Mouse (Mus musculus): ENCODE data around the gene Sez6l. TPM values are rescaled to one million over a fixed set of nuclear protein-coding genes. Genes with fewer than 3 reads are reported as not detected.

The Sez6l gene
- not detected for total RNA-seq (2023)

DNA sequence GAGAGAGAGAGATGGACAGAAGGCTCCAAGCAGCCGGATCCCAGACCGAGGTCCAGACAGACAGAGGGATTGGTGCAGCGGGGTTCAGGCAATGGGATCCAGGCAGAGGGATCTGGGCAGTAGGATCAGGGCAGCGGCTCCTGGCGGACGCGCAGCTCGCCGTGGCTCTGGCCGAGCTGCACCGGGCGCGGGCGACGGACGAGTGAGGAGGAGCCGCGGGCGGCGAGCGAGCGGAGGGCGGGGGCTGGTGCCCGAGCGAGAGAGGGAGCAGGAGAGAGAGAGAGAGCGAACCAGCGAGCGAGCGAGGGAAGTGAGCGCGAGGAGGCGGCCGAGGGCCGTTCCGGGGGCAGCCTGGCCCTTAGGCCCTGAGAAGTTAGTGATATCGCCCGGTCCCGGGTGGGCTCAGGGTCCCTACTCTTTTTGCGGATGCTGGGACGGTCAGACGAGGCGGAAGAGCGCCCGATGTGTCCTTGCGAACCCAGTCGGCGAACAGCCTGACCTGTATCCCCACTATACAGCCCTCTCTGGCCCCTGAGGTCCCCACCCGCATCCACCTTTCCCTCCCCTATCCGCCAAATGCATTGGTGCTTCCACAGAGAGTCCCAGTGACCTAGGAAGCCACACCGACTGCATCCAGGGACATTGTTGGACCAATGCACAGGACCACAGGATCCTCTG, at the start of gene Sez6l:
Sez6l (minus strand) TSS at position 193 of the 678 bp plus-strand sequence.

DNA sequence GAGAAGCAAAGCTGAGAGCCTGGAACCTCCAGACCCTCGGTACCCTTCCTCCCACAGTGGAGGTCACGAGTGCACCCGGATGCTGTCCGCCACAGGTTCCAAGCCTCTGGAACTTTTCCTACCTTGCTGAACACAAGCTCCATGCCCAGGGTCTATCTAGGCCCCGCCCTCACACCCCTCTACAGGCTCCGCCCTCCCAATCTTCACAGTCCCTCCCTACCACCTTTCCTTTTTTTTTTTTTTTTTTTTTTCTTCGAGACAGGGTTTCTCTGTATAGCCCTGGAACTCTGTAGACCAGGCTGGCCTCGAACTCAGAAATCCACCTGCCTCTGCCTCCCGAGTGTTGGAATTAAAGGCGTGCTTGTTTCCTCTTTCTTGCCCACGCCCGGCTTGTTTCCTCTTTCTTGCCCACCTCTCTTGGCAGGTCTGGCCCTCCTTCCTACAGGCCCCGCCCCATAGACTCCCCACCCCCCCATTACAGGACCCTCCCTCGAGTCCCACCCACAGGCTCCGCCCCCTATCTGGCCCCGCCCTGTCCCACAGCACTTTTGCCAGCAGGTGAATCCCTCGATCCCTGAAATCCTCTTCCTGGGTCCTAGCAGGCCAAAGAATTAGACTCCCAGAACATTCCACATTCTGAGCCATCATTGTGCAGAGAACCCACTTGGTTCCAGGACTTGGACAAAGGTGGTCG, 128.1 kb downstream of the Sez6l start, which contains the start of gene Gm6588:
Gm6588 (plus strand) TSS at position 680 of the 694 bp plus-strand sequence.

DNA sequence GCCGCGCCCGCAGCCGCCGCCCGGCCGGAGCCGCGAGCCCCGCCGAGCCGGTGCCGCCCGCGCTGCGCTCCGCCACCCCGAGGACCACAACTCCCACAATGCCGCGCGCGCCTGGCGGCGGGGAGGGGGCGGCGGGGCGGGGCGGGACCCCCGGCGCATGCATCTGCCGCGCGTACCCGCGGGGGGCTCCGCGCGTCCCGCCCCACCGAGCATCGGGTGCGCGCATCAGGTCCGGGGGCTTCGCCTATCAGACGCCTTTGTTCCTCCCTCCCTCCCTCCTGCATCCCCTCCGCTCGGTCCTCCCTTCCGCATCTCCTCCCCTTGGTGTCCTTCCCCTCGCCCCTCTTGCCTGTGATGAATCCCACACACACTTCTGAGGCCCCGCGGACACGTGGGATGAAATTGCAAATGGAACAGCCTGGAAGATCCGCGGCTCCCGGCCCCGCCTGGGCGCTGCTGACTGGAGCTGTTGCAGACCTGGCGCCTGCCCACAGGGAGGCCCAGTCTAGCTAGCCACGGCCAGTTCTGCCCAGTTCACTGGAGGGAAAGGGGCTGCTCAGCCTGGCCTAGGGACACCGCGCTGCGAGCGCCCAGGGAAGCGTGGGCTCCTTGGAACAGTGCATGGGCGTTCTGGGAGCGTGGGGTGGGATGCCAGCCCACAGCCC, 182.1 kb downstream of the Sez6l start, which contains the start of gene Asphd2:
Asphd2 (minus strand) TSS at position 88 of the 665 bp plus-strand sequence.

Other genes starting within 250 kb of the Sez6l start
- 10 to 100 TPM; 20.2 to 27.4 TPM for gene Srrd, start 234.1 kb downstream of the Sez6l start, total RNA-seq (2023)
- 10 to 100 TPM; 18.7 to 19.8 TPM for gene Hps4, start 234.1 kb downstream of the Sez6l start, total RNA-seq (2023)
- not detected for gene Gm6583, start 221.2 kb downstream of the Sez6l start, total RNA-seq (2023)
- not detected for gene Asphd2, start 182.3 kb downstream of the Sez6l start, total RNA-seq (2023)
- gene Gm6588, start 127.8 kb downstream of the Sez6l start, total RNA-seq (2023): not detected